Mouse (Mus musculus): ENCODE data around the gene Cdkn1c. TPM values are rescaled to one million over a fixed set of nuclear protein-coding genes. Genes with fewer than 3 reads are reported as not detected.
A peak's percentile ranks its signal among the peaks of the same experiment; 100 is the strongest.

Cdkn1c gene
- total RNA-seq (2021), result 10 to 100 TPM; 47.2 to 48.0 TPM

DNA sequence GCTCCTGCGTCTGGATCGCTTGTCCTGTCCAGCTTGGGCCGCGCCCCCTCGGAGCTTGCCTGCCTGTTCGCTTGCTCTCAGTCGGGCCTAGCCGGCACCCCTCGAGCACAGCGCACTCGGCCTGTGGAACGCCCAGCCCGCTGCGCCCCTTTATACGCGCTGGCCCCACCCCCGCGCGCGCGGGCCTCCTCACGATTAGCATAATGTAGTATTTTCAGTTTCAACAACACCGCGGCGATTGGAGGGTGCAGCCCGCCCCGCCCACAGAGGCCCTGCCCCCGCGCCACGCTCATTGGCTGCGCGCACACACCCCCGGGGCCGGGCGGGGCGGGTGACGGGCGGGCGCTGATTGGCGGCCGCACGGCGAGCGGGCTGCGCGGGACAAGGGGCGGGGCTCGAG lies at the start of gene Cdkn1c:
Cdkn1c (minus strand) TSS at position 177 of the 400 bp plus-strand sequence.
- peak; percentile 92 to 94 for DNase-seq
- intact Hi-C loops (cut with DNase I), result loop anchor here (5.0 kb wide), 1 partner anchor 149 kb away; no protein-coding TSS in a partner anchor

DNA sequence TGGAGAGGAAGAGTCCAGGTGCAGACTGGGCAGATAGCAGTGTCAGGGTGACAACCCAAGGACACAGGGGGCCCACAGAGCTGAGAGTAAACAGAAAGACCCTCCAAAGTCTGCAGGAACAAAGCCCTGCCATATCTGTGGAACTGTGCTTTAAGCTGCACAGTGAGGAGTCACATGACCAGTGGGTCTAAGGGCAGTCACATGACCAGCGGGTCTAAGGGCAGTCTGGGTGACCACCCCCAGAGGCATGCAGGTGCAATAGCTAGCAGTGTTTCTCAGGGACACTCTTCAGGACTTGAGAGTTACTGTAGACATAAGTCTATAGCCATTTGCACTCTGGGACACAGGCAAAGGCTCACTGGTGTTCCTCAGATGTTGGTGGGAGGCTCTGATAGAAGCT lies 48.7 kb upstream of the Cdkn1c start:
- DNase-seq, result no peak
- intact Hi-C loops (cut with DNase I), result no loop called here

DNA sequence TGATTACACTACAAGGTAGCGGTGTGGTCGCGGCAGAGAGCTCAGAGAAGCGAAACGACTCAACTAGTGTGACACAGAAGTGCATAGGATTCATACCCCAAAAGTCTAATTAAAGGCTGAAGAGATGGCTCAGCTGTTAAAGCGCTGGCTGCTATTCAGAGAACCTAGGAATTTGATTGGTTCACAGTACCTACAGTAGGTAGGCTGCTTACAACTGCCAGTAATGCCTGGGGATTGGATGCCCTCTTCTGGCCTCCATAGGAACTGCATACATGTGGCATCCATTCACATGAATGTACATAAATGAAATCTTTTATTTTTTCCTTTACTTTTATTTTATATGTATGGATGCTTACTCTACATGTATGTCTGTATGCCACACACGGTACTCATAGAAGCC lies 45.8 kb upstream of the Cdkn1c start:
- intact Hi-C loops (cut with DNase I), result loop anchor here (1.0 kb wide), 1 partner anchor 26 kb away; no protein-coding TSS in a partner anchor
- DNase-seq, result peak; percentile 46 to 66

DNA sequence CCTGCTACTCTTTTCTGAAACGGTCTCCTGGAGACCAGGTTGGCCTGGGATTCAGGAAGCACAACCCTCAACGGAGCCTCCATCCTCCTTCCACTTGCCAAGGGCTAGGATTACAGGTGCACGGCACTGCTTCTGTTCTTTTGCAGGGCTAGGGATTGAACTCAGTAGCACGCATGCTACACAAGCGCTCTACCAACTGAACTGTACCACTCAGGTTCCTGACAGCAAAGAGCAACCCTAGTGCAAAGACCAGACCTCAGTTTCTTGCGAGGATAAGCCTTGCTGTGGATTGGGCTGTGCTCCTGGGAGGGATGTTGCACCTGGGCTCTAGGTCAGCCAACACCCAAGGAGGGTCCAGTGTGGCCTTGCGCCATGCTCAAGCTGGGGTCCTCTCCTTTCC lies 45.4 kb upstream of the Cdkn1c start:
- intact Hi-C loops (cut with DNase I), result loop anchor here (1.0 kb wide), 1 partner anchor 26 kb away; no protein-coding TSS in a partner anchor
- no peak for DNase-seq

DNA sequence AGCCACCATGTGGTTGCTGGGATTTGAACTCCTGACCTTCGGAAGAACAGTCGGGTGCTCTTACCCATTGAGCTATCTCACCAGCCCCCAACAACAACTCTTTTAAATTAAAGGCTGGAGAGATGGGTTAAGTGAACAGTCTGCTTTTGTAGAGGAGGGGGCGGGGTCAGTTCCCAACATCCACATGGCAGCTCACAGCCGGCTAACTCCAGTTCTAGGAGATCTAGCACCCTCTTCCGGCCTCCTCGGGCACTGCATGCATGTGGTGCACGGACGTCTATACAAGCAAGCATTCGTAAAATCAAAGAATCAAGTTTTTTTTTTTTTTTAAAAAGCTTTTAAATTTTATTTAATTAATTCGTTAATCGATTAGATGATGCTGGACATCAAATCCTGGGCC lies 45.0 kb upstream of the Cdkn1c start:
- intact Hi-C loops (cut with DNase I), result loop anchor here (1.0 kb wide), 1 partner anchor 26 kb away; no protein-coding TSS in a partner anchor
- peak; percentile 80 to 88 for DNase-seq

DNA sequence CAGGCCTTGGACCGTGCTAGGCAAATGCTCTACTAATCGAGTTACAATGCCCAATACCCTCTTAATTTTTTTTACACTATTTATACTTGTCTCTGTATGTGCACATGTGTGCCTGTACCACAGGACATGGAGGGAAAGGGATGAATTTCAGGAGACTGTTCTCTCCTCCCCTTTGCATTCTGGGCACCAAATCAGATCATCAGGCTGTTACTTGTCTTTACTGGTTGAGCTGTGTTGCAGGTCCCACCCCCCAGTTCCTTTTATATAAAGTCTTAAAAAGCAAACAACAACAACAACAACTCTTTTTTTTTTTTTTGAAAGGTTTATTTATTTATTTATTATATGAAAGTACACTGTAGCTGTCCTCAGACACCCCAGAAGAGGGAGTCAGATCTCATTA lies 44.6 kb upstream of the Cdkn1c start:
- intact Hi-C loops (cut with DNase I), result no loop called here
- DNase-seq, result no peak

DNA sequence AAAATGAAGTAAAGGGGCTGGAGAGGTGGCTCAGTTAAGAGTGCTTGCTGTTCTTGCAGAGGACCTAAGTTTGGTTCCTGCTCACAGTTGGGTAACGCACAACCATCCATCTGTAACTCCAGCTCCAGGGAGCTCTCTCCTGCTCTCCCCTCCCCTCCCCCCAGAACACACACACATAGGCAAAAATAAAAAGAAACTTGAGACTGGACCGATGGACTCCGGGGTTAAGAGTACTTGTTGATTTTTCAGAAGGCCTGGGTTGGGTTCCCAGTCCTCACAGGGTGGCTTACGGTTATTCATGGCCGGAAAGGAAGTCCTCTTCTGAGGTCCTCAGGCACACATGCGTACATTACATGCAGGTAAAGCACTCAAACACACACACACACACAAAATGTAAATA lies 43.1 kb upstream of the Cdkn1c start:
- intact Hi-C loops (cut with DNase I), result no loop called here
- no peak for DNase-seq

DNA sequence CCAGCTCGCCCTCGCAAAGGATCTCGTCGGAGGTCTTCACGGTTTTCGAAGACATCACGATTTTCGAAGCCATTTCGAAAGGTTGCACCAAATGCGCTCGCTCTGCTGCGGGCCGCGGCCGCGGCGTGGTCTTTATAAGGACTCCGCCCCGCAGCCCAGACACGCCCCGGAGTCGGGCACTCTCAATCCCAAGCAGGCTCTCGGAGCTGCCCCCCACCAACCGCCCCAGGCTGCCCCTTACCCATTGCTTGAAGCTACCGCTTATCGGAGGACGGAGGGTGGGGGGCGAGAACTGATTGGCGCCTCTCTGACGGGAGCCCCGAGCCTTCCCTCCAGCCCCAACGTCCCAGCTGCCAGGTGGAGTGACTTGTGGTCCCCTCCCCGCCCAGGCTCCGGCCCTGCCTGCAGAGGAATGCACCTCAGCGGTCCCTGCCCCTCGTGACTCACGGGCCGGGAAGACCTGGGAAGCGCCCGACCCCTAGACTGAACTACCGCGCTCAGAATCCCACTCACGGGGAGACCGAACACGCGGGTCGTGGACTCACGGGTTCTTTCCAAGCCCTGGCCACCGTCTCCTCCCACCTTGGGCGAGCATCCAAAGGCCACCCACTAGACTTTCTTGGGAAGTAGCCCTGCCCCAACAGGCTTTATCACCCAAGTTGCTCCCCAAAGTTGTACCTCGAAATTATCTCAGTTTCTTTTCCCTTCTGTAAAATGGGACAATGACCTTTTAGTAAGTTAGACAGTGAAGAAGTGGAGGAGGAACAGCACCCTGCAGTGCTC lies 41.8 kb upstream of the Cdkn1c start, which contains the start of gene Phlda2:
Phlda2 (minus strand) TSS at position 733 of the 783 bp plus-strand sequence.
- intact Hi-C loops (cut with DNase I), result no loop called here
- peak in 1 of 2 experiments; percentile 28 for DNase-seq

DNA sequence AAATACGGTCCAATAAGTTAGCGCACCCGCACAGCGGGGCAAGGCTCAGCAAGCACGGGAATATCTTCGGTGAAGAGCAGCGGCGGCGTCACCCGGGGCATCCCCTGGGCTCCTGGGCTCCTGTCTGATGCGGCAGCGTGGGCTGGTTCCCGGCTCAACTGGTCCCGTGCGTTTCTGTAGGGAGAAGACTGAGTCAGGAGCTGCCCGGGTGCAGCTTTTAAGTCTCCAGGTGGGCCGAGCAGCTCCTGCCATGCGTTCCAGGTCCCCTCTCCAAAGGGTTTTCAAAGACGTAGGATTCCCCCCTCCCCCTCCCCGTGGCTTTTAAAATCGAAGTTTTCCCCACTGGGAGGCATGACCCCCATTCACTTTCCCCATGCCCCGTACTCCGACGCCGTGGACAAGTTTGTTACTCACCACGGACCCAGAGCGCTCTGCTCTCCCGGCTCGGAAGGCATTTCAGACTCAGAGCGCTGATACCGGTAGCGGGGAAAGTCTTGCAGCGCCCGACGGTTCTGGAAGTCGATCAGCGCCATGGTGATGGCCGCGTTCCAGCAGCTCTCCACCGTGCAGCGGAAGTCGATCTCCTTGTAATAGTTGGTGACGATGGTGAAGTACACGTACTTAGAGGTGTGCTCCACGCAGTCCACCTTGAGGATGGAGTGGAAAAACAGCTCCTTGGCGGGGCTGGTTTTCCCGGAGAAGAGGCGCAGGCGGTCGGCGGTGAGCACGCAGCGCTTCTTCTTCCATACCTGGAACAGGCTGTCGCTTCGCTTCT lies 41.0 kb upstream of the Cdkn1c start:
- DNase-seq, result peak; percentile 39 to 66

DNA sequence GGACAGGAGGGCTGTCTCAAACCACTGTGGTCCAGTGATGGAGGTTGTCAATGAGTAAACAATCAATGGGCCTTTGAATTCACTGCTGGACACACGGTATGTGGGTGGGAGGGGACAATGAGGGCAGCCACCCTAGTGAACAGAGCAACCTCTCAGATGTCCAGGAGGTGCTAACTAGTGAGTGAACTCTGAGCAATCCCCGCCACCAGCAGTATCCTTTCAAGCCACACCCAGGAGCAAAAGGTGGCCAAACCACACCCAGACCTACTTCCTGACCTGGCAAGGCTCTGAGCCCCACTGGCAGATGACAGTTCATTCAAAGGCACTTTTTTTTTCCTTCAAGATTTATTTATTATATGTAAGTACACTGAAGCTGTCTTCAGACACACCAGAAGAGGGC lies 40.1 kb upstream of the Cdkn1c start:
- intact Hi-C loops (cut with DNase I), result no loop called here
- DNase-seq, result peak in 1 of 2 experiments; percentile 16

More for the DNA sequence above, 41.0 kb upstream of the Cdkn1c start:
- intact Hi-C loops (cut with DNase I), result no loop called here

DNA sequence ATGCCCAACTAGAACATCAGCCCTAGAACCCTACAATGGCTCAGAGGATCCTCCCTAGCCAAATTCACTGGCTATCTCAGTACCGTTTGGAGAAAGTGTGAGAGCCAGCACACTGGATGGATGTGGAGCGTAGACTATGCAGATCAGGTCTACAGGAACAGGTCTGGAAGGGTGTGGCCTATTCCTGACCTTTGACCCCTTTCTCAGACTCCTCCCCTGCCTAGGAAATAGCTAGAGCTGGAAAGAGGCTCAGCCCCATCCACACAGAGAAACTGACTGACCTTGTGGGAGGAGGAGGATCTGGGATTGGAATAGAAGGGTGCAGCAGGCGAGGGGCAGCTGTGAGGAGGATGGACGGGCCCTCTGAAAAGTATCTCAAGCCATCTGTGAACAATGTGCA lies 37.7 kb upstream of the Cdkn1c start:
- intact Hi-C loops (cut with DNase I), result no loop called here
- no peak for DNase-seq

DNA sequence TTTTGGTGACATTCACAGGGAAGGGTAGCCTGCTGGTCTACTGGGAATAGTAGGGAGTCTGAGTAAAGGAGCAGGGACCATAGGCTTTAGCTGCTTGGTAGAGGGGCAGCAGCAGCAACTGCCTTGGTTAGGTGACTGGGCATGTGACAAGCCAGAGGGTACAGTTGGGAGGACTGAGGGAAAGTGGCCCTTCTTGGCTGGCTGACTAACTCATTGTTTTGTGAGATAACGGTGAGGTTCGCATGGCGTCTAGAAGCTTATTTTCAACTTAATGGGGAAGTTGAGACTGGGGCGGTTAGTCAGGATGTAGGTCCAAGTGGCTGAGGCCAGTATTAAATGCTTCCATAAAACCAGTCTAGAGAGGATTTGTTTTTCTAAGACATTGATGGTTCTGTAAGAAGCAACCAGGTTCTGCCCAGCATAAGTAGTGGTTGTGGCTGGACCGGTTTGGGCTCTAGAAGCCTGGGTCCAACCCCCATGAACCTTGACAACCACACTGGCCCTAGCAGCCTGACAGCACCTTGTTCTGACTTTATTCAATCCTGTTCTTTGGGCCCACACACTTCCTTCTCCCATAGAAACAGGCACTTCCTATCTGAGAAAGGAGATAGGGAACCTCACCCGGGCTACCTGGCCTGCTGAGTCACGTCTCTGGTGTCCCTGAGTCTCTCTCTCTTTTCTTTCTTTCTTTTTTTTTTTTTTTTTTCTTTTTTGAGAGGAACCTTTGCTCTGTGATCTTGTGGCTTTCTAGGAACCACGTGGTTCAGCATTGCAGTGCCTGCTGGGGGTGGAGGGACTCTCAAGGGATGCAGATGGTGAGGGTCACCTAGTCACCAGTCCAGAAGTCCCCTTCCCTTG lies 34.5 kb upstream of the Cdkn1c start:
- intact Hi-C loops (cut with DNase I), result no loop called here

DNA sequence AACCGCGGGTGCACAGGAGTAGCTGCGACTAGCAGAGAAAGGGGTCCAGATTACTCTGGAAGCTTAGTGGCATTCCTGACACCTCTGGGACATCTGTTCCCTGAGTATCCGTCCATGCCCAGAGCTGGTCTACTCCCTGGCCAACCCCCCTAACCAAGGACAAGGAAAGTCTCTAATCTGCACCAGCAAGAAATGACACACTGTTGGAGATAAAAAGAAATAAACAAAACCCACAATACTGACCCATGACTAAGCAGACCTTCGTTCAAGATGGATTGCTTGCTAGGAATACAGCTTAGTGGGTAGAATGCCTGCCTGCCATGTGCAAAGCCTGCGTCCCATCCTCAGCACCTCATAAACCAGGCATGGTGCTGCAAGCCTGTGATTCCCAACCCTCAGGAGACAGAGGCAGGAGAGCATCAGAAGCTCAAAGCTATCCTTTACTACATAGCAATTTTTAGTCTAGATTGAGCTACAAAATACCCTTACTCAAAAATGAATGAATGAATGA lies 32.8 kb upstream of the Cdkn1c start:
- intact Hi-C loops (cut with DNase I), result no loop called here
- DNase-seq, result no peak

More for the DNA sequence above, 34.5 kb upstream of the Cdkn1c start:
- no peak for DNase-seq

DNA sequence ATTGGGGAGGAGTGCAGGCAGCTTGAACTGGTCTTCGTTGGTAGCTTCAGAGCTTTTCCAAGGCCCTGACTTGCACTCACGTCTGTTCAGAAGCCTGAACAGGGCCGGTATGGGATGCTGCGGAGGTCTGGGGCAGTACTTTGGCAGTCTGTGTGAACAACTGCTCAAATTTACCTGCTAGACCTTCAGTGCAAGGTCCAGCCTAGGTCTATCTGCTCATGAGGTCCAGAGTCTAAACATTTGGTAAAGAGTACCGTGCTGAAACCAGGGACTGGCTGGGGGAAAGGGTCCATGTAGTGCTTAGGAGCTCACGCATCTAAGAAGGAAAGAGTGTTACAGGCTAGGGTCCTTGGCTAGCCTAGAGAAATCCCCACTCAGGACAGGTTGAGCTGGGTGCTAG lies 28.9 kb upstream of the Cdkn1c start:
- DNase-seq, result no peak
- intact Hi-C loops (cut with DNase I), result loop anchor here (10.0 kb wide), 1 partner anchor 275 kb away; the partner anchor contains the start of gene Mrgprg

DNA sequence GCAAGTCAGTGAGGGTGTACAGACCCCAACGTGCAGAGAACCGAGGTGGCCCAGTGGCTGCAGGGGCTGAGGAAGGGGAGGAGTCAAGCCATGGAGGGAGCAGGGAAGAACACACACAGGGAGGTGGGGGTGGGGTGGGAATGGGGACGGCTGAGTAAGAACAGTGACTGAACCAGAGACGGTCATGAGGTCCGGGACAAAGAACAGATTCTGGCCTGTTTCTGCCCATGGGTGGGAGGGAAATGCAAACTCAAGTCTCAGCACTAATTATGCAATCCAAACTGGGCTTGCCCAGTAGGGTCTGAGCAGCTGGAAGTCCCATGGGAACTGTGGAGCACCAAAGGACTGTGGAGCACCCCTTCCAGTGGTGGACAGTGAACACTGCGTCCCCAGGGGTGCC lies 21.7 kb upstream of the Cdkn1c start:
- no peak for DNase-seq
- intact Hi-C loops (cut with DNase I), result loop anchor here (10.0 kb wide), 1 partner anchor 282 kb away; the partner anchor contains the start of gene Mrgprg

DNA sequence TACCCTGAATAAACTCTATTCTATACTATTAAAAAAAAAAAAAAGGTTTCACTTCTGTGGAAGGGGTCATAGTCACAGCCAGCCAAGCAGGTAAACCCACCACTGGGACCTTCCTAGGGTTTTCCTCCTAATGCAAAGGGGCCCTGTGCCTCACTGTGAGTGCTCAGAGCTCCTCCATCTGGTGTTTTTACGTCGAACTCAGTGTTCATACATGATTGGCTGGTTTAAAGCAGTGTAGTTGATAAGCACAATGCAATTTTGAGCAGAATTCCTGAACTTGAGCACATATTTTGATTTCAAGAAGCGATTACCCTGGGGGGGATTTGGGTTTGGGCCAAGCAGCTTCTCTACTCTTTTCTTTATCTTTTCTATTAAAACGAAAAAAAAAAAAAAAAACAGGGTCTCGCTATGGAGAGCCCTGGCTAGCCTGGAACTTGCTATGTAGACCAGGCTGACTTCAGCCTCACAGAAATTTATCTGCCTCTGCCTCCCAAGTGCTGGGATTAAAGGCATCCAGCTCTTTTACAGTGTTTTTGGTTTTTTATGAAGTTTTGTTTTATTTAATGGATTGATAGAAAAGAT lies 21.0 kb upstream of the Cdkn1c start:
- intact Hi-C loops (cut with DNase I), result loop anchor here (10.0 kb wide), 1 partner anchor 283 kb away; the partner anchor contains the start of gene Mrgprg

DNA sequence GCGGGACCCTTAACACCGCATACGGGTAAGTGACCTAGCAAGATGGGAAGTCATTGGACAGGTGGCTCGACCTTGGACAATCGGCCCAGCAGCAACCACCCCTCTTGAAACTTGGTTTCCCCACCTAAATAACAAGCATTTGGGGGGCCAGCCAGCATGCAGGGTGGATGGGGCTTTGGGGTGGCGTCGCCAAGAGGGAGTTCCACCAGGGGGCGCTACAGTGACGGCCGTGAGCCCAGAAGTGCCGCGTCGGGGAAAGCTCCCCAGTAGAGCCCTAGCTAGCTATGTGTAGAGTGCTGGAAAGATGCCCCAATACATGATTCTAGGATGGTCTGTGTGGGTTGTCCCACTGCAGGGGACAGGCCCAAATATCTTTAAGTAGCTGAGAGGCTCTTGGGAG lies 19.6 kb upstream of the Cdkn1c start:
- peak; percentile 56 to 83 for DNase-seq
- intact Hi-C loops (cut with DNase I), result loop anchor here (1.0 to 10.0 kb wide), 2 partner anchors 26 to 284 kb away; partner anchors contain the start of gene Mrgprg

More for the DNA sequence above, 21.0 kb upstream of the Cdkn1c start:
- DNase-seq, result no peak

DNA sequence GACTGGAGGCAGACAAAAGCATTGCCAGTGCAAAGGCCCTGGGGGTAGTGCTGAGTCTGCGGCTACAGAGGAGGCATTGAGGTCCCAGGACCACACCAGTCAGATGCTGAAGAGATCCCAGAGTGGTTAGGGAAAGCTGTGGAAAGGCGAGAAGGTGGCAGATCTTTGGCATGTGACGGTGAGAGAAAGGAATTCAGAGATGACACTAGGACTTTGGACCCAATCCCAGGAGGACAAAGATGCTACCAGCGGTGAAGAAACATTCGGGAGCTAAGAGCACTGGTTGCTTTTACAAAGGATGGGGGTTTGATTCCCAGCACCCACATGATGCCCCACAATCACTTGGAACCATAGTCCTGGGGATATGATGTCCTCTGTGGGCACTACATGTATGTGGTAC lies 16.9 kb upstream of the Cdkn1c start:
- DNase-seq, result no peak
- intact Hi-C loops (cut with DNase I), result loop anchor here (10.0 kb wide), 1 partner anchor 583 kb away; no protein-coding TSS in a partner anchor

DNA sequence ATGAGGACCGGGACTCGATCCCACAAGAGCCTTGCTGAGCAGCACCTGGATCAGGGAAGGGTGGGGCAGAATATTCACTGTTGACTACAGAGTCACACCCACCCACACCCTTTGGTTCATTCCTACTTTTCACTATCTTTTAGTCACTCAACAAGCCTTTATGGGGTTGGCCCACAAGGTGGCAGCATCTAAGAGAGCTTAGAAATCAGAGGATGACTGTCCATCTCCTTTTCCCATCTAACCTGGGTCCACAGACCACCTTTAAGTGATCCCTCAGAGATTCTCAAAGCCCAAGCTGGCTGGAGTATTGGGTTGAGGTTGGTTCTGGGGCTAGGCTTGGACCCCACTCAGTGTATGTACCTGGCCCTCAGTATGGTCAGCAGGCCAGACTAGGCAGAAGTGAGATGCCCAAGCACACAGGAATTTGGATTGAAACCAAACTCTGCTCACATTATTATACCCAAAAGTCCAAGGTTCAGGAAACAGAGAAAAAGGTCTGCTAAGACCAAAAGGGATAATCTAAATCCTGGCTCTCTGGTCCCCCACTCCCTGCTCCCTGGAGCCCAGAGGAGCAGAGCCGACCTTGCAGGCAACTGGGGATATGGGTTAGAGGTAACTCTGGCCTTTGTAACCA lies 16.0 kb upstream of the Cdkn1c start:
- intact Hi-C loops (cut with DNase I), result loop anchor here (10.0 kb wide), 1 partner anchor 582 kb away; no protein-coding TSS in a partner anchor
- DNase-seq, result no peak
